Mouse (Mus musculus) intestine, postnatal 0 days (tissue): ENCODE results near the gene Cdhr4. TPM values are rescaled to one million over a fixed set of nuclear protein-coding genes. Genes with fewer than 3 reads are reported as not detected.
A peak's percentile ranks its signal among the peaks of the same experiment; 100 is the strongest.

Experiments
- ATAC-seq: fragments of 200-750 bp; cut with Nextera tagmentation; 2 replicates; pipeline ENCODE4 v1.8.0; 2017; ENCODE audit warnings: mild to moderate bottlenecking, moderate TSS enrichment, moderate library complexity
- H3K27ac ChIP-seq: fragments of 300-500 bp; sonication (generic); 2 replicates; pipeline ENCODE4 v1.5.1; 2014; ENCODE audit warnings: mild to moderate bottlenecking, low read depth, low read length, moderate library complexity
- H3K27me3 ChIP-seq: fragments of 300-500 bp; sonication (generic); replicated peaks from 2 replicates; pipeline ENCODE4 v1.6.1; 2014; ENCODE audit warnings: low read length, mixed read lengths; ENCODE audit not compliant: control insufficient read depth, insufficient read depth
- H3K36me3 ChIP-seq: fragments of 300-500 bp; sonication (generic); 2 replicates; pipeline ENCODE4 v1.6.1; 2014; ENCODE audit warnings: mild to moderate bottlenecking, moderate library complexity; ENCODE audit not compliant: control insufficient read depth, insufficient read depth
- H3K4me1 ChIP-seq: fragments of 300-500 bp; sonication (generic); replicated peaks from 2 replicates; pipeline ENCODE4 v1.6.1; 2014; ENCODE audit warnings: antibody characterized with exemption, low read length, mixed read lengths; ENCODE audit not compliant: control insufficient read depth, insufficient read depth
- H3K4me2 ChIP-seq: fragments of 300-500 bp; sonication (generic); replicated peaks from 2 replicates; pipeline ENCODE4 v1.6.1; 2014; ENCODE audit warnings: low read depth, mild to moderate bottlenecking, moderate library complexity
- H3K4me3 ChIP-seq: fragments of 300-500 bp; sonication (generic); 2 replicates; pipeline ENCODE4 v1.5.1; 2014; ENCODE audit warnings: low read depth, low read length
- H3K9ac ChIP-seq: fragments of 300-500 bp; sonication (generic); 2 replicates; pipeline ENCODE4 v1.6.1; 2014; ENCODE audit warnings: mild to moderate bottlenecking, low read depth, low read length
- H3K9me3 ChIP-seq: fragments of 300-500 bp; sonication (generic); 2 replicates; pipeline ENCODE4 v1.6.1; 2016; ENCODE audit warnings: mixed run types; ENCODE audit not compliant: control insufficient read depth
- CTCF ChIP-seq: sonication (generic); IDR thresholded peaks from 2 replicates; pipeline ENCODE4 v1.5.1; 2016; ENCODE audit warnings: low read depth, mild to moderate bottlenecking, control low read depth, antibody characterized with exemption, moderate library complexity
- WGBS: fragments of 180-500 bp; shearing (Covaris S2); extraction: QIAGEN DNeasy Blood & Tissue Kit; methylation state at CpG from one replicate; pipeline ENCODE4 v1.1.7; 2014; 5-methylcytosine and 5-hydroxymethylcytosine counted together
- polyA plus RNA-seq: library from polyadenylated mRNA; unstranded; fragments of >200 nt; fragmentation: Nextera tagmentation; extraction: Ambion mirVana; gene quantifications from 2 replicates; pipeline ENCODE4 v1.2.1, GENCODE M21; 2015

Gene Cdhr4
- polyA plus RNA-seq, 1 experiment from 2014 or later: 1.6 TPM

GRCm38 (mm10) chr9:108049016-108049455, 56.7 kb downstream of the Cdhr4 start, which contains the start of gene Gmppb:
Gmppb (plus strand) TSS chr9:108049242.
- Histone ChIP-seq H3K9me3 (no peaks in the 10 kb centered on the region), H3K36me3 (peaks cover 48% of the 10 kb centered on the region), H3K4me2 (peak within 1 kb of the TSS; percentile 71), H3K27ac (peak within 1 kb of the TSS; percentile 95), H3K4me1 (peaks cover 15% of the 10 kb centered on the region; the same call in 1 of the 2 replicates), H3K4me3 (peak within 1 kb of the TSS; percentile 56), H3K27me3 (no peaks in the 10 kb centered on the region), H3K9ac (peak within 1 kb of the TSS; percentile 53)
- under 1% methylated on average over 39 of the region's 39 CpGs for WGBS
- no peak for TF ChIP-seq CTCF
- peak; percentile 86 for ATAC-seq

Other genes with a start within 250 kb of the Cdhr4 start
- gene Rbm5, start 221.5 kb upstream of the Cdhr4 start, polyA plus RNA-seq: 48.9 and 51.4 TPM in 2 replicates
- gene Rbm6, start 119.3 kb upstream of the Cdhr4 start, polyA plus RNA-seq: 21.1 and 26.2 TPM in 2 replicates
- gene Mon1a, start 104.3 kb upstream of the Cdhr4 start, polyA plus RNA-seq: 31.6 and 34.7 TPM in 2 replicates
- 7.1 and 8.8 TPM in 2 replicates for gene Mst1r, start 85.6 kb upstream of the Cdhr4 start, polyA plus RNA-seq
- not detected in 2 replicates for gene Actl11, start 64.0 kb upstream of the Cdhr4 start, polyA plus RNA-seq
- 0.37 and 0.42 TPM in 2 replicates for gene Camkv, start 56.8 kb upstream of the Cdhr4 start, polyA plus RNA-seq
- gene Traip, start 42.4 kb upstream of the Cdhr4 start, polyA plus RNA-seq: 3.2 and 3.7 TPM in 2 replicates
- gene Uba7, start 17.0 kb upstream of the Cdhr4 start, polyA plus RNA-seq: 43.8 and 50.6 TPM in 2 replicates
- 0.39 and 0.88 TPM in 2 replicates for gene Gm20661, start 9.4 kb upstream of the Cdhr4 start, polyA plus RNA-seq
- 17.3 and 19.4 TPM in 2 replicates for gene Inka1, start 6.6 kb upstream of the Cdhr4 start, polyA plus RNA-seq
- gene Gm20662, start 3.9 kb downstream of the Cdhr4 start, polyA plus RNA-seq: 0.43 TPM in 1 of 2 replicates, not detected in the other
- gene Ip6k1, start 10.0 kb downstream of the Cdhr4 start, polyA plus RNA-seq: 27.9 and 30.5 TPM in 2 replicates
- 146 and 154 TPM in 2 replicates for gene Gmppb, start 56.7 kb downstream of the Cdhr4 start, polyA plus RNA-seq
- gene Amigo3, start 60.7 kb downstream of the Cdhr4 start, polyA plus RNA-seq: 4.4 and 4.8 TPM in 2 replicates
- gene Mst1, start 87.9 kb downstream of the Cdhr4 start, polyA plus RNA-seq: 0.78 and 0.84 TPM in 2 replicates
- 17.2 and 18.2 TPM in 2 replicates for gene Rnf123, start 90.8 kb downstream of the Cdhr4 start, polyA plus RNA-seq
- gene Apeh, start 102.1 kb downstream of the Cdhr4 start, polyA plus RNA-seq: 82.6 and 98.4 TPM in 2 replicates
- gene Bsn, start 197.9 kb downstream of the Cdhr4 start, polyA plus RNA-seq: 1.6 and 1.9 TPM in 2 replicates